Mouse (Mus musculus): ENCODE measurements around the gene Ccnd1. TPM values are rescaled to one million over a fixed set of nuclear protein-coding genes. Genes with fewer than 3 reads are reported as not detected.
A peak's percentile ranks its signal among the peaks of the same experiment; 100 is the strongest.

Gene Ccnd1
- polyA plus RNA-seq, 2 experiments, result 110 to 127 TPM

DNA sequence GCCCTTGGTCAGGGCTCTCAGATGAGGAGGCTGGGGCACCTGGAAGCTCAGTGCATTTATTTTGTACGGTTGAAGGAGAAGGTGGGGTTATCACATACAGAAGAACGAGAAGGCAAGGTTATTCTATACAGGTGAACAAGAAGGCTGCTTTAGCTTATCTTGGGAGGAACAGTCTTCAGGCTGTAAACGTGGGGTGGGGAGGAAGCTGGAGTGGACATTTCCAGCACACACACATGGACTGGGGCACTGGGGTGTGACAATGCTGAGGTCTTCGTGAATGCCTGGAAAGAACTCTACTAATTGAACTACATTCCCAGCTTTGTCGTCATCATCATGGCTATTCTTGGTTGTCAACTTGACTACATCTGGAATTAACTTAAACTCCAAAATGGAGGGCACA, 26.2 kb upstream of the Ccnd1 start:
- Histone ChIP-seq H3K4me3 (replicated peaks; ENCODE audit: low read length) (no peak overlapping the region), H3K4me1 (ENCODE audit: control insufficient read depth, insufficient read depth, low read length) (no peaks in the 10 kb centered on the region), H3K4me2 (replicated peaks; ENCODE audit: low read depth, low read length, severe bottlenecking) (no peak overlapping the region), H3K27me3 (ENCODE audit: control insufficient read depth, insufficient read depth, low read length) (no peaks in the 10 kb centered on the region), H3K36me3 (ENCODE audit: control insufficient read depth, insufficient read depth, low read length) (no peaks in the 10 kb centered on the region), H3K9ac (ENCODE audit: low read depth, low read length, severe bottlenecking) (no peak overlapping the region), H3K27ac (replicated peaks; ENCODE audit: low read depth, low read length) (no peak overlapping the region), H3K9me3 (ENCODE audit: control insufficient read depth, low read length) (no peaks in the 10 kb centered on the region)
- WGBS, result 79% methylated on average over 5 of the region's 5 CpGs
- DNase-seq (ENCODE audit: low spot score) (no peak), ATAC-seq (ENCODE audit: low FRiP score, low read depth) (no peak)
- TF ChIP-seq POLR2A (IDR thresholded peaks at IDR 0.05; ENCODE audit: borderline replicate concordance, extremely low read depth, insufficient read depth, insufficient read length), result no peak

DNA sequence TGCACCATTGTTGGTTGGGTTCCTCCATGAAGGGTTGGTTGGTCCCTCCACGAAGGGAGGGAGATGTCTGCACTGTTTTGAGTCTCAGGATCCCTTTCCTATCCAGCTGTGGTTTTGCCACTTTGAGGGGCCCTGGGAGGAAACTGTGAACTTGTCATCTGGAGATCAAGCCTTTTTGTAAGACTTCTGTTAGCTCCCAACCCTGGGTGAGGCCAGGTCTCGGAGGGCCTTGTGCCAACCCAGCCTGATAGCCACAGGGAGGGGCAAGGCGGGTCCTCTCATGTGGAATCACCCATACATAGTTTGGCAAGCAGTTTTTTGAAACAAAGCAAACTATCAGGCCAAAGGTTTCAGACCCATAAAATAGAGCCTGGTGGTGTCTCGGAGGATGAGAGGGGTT, 24.6 kb upstream of the Ccnd1 start:
- Histone ChIP-seq H3K4me3 (replicated peaks; ENCODE audit: low read length) (no peak overlapping the region), H3K4me1 (ENCODE audit: control insufficient read depth, insufficient read depth, low read length) (no peaks in the 10 kb centered on the region), H3K27ac (replicated peaks; ENCODE audit: low read depth, low read length) (no peak overlapping the region), H3K4me2 (replicated peaks; ENCODE audit: low read depth, low read length, severe bottlenecking) (no peak overlapping the region), H3K36me3 (ENCODE audit: control insufficient read depth, insufficient read depth, low read length) (no peaks in the 10 kb centered on the region), H3K27me3 (ENCODE audit: control insufficient read depth, insufficient read depth, low read length) (no peaks in the 10 kb centered on the region), H3K9ac (ENCODE audit: low read depth, low read length, severe bottlenecking) (no peak overlapping the region), H3K9me3 (ENCODE audit: control insufficient read depth, low read length) (no peaks in the 10 kb centered on the region)
- TF ChIP-seq POLR2A (IDR thresholded peaks at IDR 0.05; ENCODE audit: borderline replicate concordance, extremely low read depth, insufficient read depth, insufficient read length), result no peak
- DNase-seq (ENCODE audit: low spot score) (no peak), ATAC-seq (ENCODE audit: low FRiP score, low read depth) (no peak)
- 75% methylated on average over 4 of the region's 4 CpGs for WGBS

DNA sequence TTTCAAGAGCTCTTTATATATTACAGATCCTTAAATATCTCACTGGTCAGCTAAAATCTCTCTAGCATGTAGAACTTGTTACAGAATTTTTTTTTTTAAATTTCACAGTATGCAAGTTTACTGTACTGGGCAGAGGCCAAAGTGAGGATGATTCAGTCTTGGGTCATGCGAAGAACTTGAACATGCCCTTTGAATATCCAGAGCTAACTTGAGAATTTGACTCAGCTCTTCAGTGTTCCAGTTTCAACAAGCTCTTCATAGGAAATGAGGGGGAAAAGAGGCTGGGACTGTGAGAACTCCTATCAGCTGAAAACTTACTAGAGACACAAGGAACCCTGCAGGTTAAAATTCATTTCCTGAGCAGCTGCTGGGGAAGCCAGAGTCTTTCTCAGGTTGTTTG, 24.2 kb upstream of the Ccnd1 start:
- no peaks in the 10 kb centered on the region for H3K27me3 ChIP-seq (ENCODE audit: control insufficient read depth, insufficient read depth, low read length)
- no peaks in the 10 kb centered on the region for H3K9me3 ChIP-seq (ENCODE audit: control insufficient read depth, low read length)
- H3K27ac ChIP-seq (replicated peaks; ENCODE audit: low read depth, low read length), result no peak overlapping the region
- no peak overlapping the region for H3K9ac ChIP-seq (ENCODE audit: low read depth, low read length, severe bottlenecking)
- H3K4me3 ChIP-seq (replicated peaks; ENCODE audit: low read length), result no peak overlapping the region
- no peaks in the 10 kb centered on the region for H3K36me3 ChIP-seq (ENCODE audit: control insufficient read depth, insufficient read depth, low read length)
- 91% methylated on average over 1 of the region's 1 CpGs for WGBS
- ATAC-seq (ENCODE audit: low FRiP score, low read depth), result no peak
- no peak overlapping the region for H3K4me2 ChIP-seq (replicated peaks; ENCODE audit: low read depth, low read length, severe bottlenecking)
- DNase-seq (ENCODE audit: low spot score), result no peak
- TF ChIP-seq POLR2A (IDR thresholded peaks at IDR 0.05; ENCODE audit: borderline replicate concordance, extremely low read depth, insufficient read depth, insufficient read length), result no peak
- H3K4me1 ChIP-seq (ENCODE audit: control insufficient read depth, insufficient read depth, low read length), result peaks cover 2% of the 10 kb centered on the region; the same call in 1 of the 2 replicates

DNA sequence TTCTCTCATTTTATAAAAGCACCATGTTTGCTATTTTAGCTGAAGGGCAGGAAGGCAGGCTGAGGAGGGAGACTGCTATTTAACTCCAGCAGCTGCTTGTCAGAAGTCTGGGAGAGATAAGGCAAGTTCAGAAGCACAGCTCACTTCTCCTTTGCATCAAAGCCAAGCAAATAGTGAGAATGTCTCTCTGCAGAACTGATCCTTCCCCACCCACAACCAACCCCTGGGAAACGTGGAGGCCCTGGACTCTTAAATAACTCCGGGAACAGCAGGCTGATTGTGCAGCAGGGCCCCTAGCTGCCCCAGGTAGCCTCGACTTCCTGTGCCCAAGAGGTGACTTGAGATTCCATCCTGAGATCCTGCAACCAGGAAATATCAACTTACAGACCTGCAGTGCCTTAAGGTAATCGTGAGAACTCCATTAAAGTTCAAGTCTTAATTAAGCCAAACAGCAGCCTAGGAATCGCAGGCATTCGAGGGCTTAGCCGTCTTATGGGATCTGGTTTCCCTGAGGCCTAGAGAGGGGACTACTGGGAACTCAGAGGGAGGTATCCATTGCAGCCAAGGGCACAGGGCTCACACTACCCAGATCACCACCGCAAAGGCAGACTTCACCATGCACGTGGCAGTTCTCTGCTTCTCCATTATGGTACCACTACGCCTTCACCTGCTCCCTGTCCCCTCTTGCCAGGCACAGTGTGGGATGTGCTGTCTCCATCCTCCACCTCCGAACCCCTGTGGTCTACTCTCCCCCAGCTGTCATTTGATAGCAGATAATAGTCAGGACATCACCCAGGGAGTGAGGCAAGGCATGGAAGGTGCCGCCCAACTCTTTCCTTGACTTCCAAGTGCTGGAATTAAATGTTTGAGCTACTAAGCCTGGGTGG, 19.0 kb upstream of the Ccnd1 start:
- 25% methylated on average over 12 of the region's 12 CpGs for WGBS
- Histone ChIP-seq H3K27me3 (ENCODE audit: control insufficient read depth, insufficient read depth, low read length) (no peaks in the 10 kb centered on the region), H3K4me2 (replicated peaks; ENCODE audit: low read depth, low read length, severe bottlenecking) (no peak overlapping the region), H3K4me3 (replicated peaks; ENCODE audit: low read length) (no peak overlapping the region), H3K9ac (ENCODE audit: low read depth, low read length, severe bottlenecking) (no peak overlapping the region), H3K27ac (replicated peaks; ENCODE audit: low read depth, low read length) (peak overlapping the region; percentile 34; the same call in 1 of the 2 replicates), H3K9me3 (ENCODE audit: control insufficient read depth, low read length) (no peaks in the 10 kb centered on the region), H3K4me1 (ENCODE audit: control insufficient read depth, insufficient read depth, low read length) (peaks cover 13% of the 10 kb centered on the region), H3K36me3 (ENCODE audit: control insufficient read depth, insufficient read depth, low read length) (no peaks in the 10 kb centered on the region)
- ATAC-seq (ENCODE audit: low FRiP score, low read depth) (no peak), DNase-seq (ENCODE audit: low spot score) (no peak)
- no peak for TF ChIP-seq POLR2A (IDR thresholded peaks at IDR 0.05; ENCODE audit: borderline replicate concordance, extremely low read depth, insufficient read depth, insufficient read length)

DNA sequence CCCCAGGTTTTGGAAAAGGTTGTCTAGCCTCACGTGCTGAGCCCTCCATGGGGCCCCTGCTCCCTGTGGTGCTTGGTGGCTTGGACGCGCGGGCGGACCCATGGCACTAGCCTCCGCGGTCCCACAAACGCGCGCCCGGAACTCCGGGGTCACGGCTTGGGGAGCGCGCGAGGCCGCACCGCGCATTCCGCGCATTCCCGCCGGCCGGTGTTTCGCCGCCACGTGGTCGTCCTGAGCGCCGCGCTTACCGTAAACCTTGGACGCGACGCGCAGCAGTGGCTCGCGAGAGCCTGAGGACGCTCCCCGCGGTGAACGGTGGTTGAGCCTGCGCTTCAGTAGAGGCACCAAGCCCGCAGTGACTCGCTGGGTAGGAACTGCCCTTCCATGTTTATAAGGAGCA, 3.5 kb upstream of the Ccnd1 start:
- Histone ChIP-seq H3K4me3 (replicated peaks; ENCODE audit: low read length) (peak overlapping the region; percentile 64), H3K9me3 (ENCODE audit: control insufficient read depth, low read length) (no peaks in the 10 kb centered on the region), H3K4me1 (ENCODE audit: control insufficient read depth, insufficient read depth, low read length) (peaks cover 21% of the 10 kb centered on the region), H3K9ac (ENCODE audit: low read depth, low read length, severe bottlenecking) (peak overlapping the region; percentile 43; the same call in 1 of the 2 replicates), H3K27me3 (ENCODE audit: control insufficient read depth, insufficient read depth, low read length) (no peaks in the 10 kb centered on the region), H3K4me2 (replicated peaks; ENCODE audit: low read depth, low read length, severe bottlenecking) (peak overlapping the region; percentile 76), H3K27ac (replicated peaks; ENCODE audit: low read depth, low read length) (0 out of 2 replicates have a peak overlapping the region, but pooled peaks have one; percentile 0), H3K36me3 (ENCODE audit: control insufficient read depth, insufficient read depth, low read length) (no peaks in the 10 kb centered on the region)
- peak; percentile 32 for ATAC-seq (ENCODE audit: low FRiP score, low read depth)
- no peak for TF ChIP-seq POLR2A (IDR thresholded peaks at IDR 0.05; ENCODE audit: borderline replicate concordance, extremely low read depth, insufficient read depth, insufficient read length)
- WGBS, result under 1% methylated on average over 35 of the region's 45 CpGs
- DNase-seq (ENCODE audit: low spot score), result peak; percentile 74
